8 mouse cellular contexts compared by ENCODE assay signal in genomic region chr12:28675121-28675924, GRCm38 (mm10). TPM values are rescaled to one million over a fixed set of nuclear protein-coding genes. Genes with fewer than 3 reads are reported as not detected.
DNase-seq lines count a peak whose midpoint lies in the region; ATAC-seq and TF ChIP-seq lines count a peak whose summit lies in the region.

Adi1 (plus strand) TSS chr12:28675231.

- TF ChIP-seq POLR2A in limb, embryonic 14.5 days (IDR thresholded peaks at IDR 0.05; ENCODE audit: borderline replicate concordance, extremely low read depth, insufficient read depth, insufficient read length) = peak; percentile 74; the same call in 1 of the 2 replicates

- ATAC-seq in embryonic facial prominence, embryonic 14.5 days (ENCODE audit: low read depth) = peak; percentile 96
- ATAC-seq in limb, embryonic 14.5 days (ENCODE audit: low FRiP score, low read depth) = peak; percentile 95
- peak; percentile 97 for ATAC-seq in midbrain, postnatal 0 days (ENCODE audit: low FRiP score)

- H3K9me3 ChIP-seq in embryonic facial prominence, embryonic 14.5 days (ENCODE audit: control insufficient read depth, low read length) = no peaks in the 10 kb centered on the region
- H3K9me3 ChIP-seq in limb, embryonic 14.5 days (ENCODE audit: control insufficient read depth, low read length) = no peaks in the 10 kb centered on the region
- H3K9me3 ChIP-seq in midbrain, postnatal 0 days (ENCODE audit: low read length) = no peaks in the 10 kb centered on the region

- peak within 1 kb of the TSS; percentile 57 for H3K4me2 ChIP-seq in embryonic facial prominence, embryonic 14.5 days (ENCODE audit: low read depth, low read length)
- H3K4me2 ChIP-seq in limb, embryonic 14.5 days (replicated peaks; ENCODE audit: low read depth, low read length, severe bottlenecking) = peak within 1 kb of the TSS; percentile 68
- peak within 1 kb of the TSS; percentile 51 for H3K4me2 ChIP-seq in midbrain, postnatal 0 days (ENCODE audit: low read depth, low read length, poor library complexity, severe bottlenecking)

- H3K27me3 ChIP-seq in embryonic facial prominence, embryonic 14.5 days (replicated peaks; ENCODE audit: control insufficient read depth, insufficient read depth, low read length) = no peaks in the 10 kb centered on the region
- H3K27me3 ChIP-seq in limb, embryonic 14.5 days (ENCODE audit: control insufficient read depth, insufficient read depth, low read length) = no peaks in the 10 kb centered on the region
- H3K27me3 ChIP-seq in midbrain, postnatal 0 days (ENCODE audit: insufficient read depth, low read length) = no peaks in the 10 kb centered on the region

- peaks cover 8% of the 10 kb centered on the region; the same call in 1 of the 2 replicates for H3K36me3 ChIP-seq in embryonic facial prominence, embryonic 14.5 days (ENCODE audit: control insufficient read depth, insufficient read depth, low read length)
- peaks cover 12% of the 10 kb centered on the region; the same call in 1 of the 2 replicates for H3K36me3 ChIP-seq in limb, embryonic 14.5 days (ENCODE audit: control insufficient read depth, insufficient read depth, low read length)
- no peaks in the 10 kb centered on the region for H3K36me3 ChIP-seq in midbrain, postnatal 0 days (ENCODE audit: insufficient read depth, low read length)

- H3K4me1 ChIP-seq in embryonic facial prominence, embryonic 14.5 days (ENCODE audit: control insufficient read depth, insufficient read depth, low read length) = peaks cover 10% of the 10 kb centered on the region
- peaks cover 9% of the 10 kb centered on the region for H3K4me1 ChIP-seq in limb, embryonic 14.5 days (ENCODE audit: control insufficient read depth, insufficient read depth, low read length)
- H3K4me1 ChIP-seq in midbrain, postnatal 0 days (ENCODE audit: insufficient read depth, low read length) = no peaks in the 10 kb centered on the region

- no peak for TF ChIP-seq CTCF in midbrain, postnatal 0 days (IDR thresholded peaks at IDR 0.05)

- H3K4me3 ChIP-seq in embryonic facial prominence, embryonic 14.5 days (ENCODE audit: low read depth, low read length) = peak within 1 kb of the TSS; percentile 57
- H3K4me3 ChIP-seq in limb, embryonic 14.5 days (replicated peaks; ENCODE audit: low read length) = peak within 1 kb of the TSS; percentile 51
- peak within 1 kb of the TSS; percentile 42 for H3K4me3 ChIP-seq in midbrain, postnatal 0 days (ENCODE audit: low read depth, low read length)

- WGBS in embryonic facial prominence, embryonic 14.5 days = 3% methylated on average over 31 of the region's 53 CpGs
- 2% methylated on average over 51 of the region's 53 CpGs for WGBS in limb, embryonic 14.5 days
- WGBS in midbrain, postnatal 0 days = 3% methylated on average over 53 of the region's 53 CpGs

- peak within 1 kb of the TSS; percentile 70 for H3K9ac ChIP-seq in embryonic facial prominence, embryonic 14.5 days (ENCODE audit: low read depth, low read length)
- peak within 1 kb of the TSS; percentile 67 for H3K9ac ChIP-seq in limb, embryonic 14.5 days (ENCODE audit: low read depth, low read length, severe bottlenecking)
- peak within 1 kb of the TSS; percentile 60 for H3K9ac ChIP-seq in midbrain, postnatal 0 days (replicated peaks; ENCODE audit: low read length, poor library complexity, severe bottlenecking)

- H3K27ac ChIP-seq in embryonic facial prominence, embryonic 14.5 days (replicated peaks; ENCODE audit: low read depth, low read length) = peak within 1 kb of the TSS; percentile 92
- H3K27ac ChIP-seq in limb, embryonic 14.5 days (replicated peaks; ENCODE audit: low read depth, low read length) = peak within 1 kb of the TSS; percentile 94
- H3K27ac ChIP-seq in midbrain, postnatal 0 days (ENCODE audit: low read depth, low read length) = peak within 1 kb of the TSS; percentile 87

- DNase-seq in 3T3-L1 (ENCODE audit: low read depth, low spot score) = peak; percentile 81
- peak; percentile 60 to 63 for DNase-seq in adrenal gland, postnatal 4 days (ENCODE audit: low spot score in 2 of 2)
- DNase-seq in embryonic facial prominence, embryonic 14.5 days (ENCODE audit: low spot score) = peak; percentile 93
- DNase-seq in heart, adult 8-10 months (ENCODE audit: low spot score) = peak; percentile 69
- peak; percentile 92 for DNase-seq in kidney, adult 9 months
- DNase-seq in limb, embryonic 14.5 days (ENCODE audit: low spot score) = peak; percentile 84
- peak; percentile 90 for DNase-seq in midbrain, postnatal 0 days (ENCODE audit: low spot score)
- peak; percentile 74 for DNase-seq in spleen, postnatal 36 days (ENCODE audit: low spot score in 2 of 2)

RNA-seq across cellular contexts. Expression of gene Adi1, which starts in this region (rescaled TPM):
- 10 to 100 TPM; 60.0 to 68.9 TPM for total RNA-seq in adrenal gland, postnatal 4 days (2021)
- 57.5 and 60.8 TPM in 2 replicates for polyA plus RNA-seq in embryonic facial prominence, embryonic 14.5 days (2014; fragmentation: Nextera tagmentation; extraction: Ambion mirVana)
- total RNA-seq in heart, adult 8-10 months (2022) = 10 to 100 TPM; 58.0 to 62.6 (median 61.6) TPM
- polyA plus RNA-seq in limb, embryonic 14.5 days (2012; rRNA removed) = 23.4 and 27.9 TPM in 2 replicates
- polyA plus RNA-seq in limb, embryonic 14.5 days (2014; fragmentation: Nextera tagmentation; extraction: Ambion mirVana) = 66.3 and 66.7 TPM in 2 replicates
- total RNA-seq in midbrain, postnatal 0 days (2014; rRNA removed) = 6.4 and 8.8 TPM in 2 replicates
- 23.4 and 23.6 TPM in 2 replicates for polyA plus RNA-seq in midbrain, postnatal 0 days (2015; fragmentation: Nextera tagmentation; extraction: Ambion mirVana)

Comparison
In these comparisons a context has a peak if more than half of its experiments do, and no peak if none do; other contexts are left out.
1. Peak in every context shown above with its lines: DNase-seq, ATAC-seq, H3K4me3 ChIP-seq and H3K27ac ChIP-seq.